Mouse (Mus musculus) megakaryocyte, embryonic 14.5 days (primary cell): ENCODE measurements at regions not wholly inside any gene's neighbourhood (a gene's known extent, or its start where the extent isn't known, plus 50 kb on each side); places are given as distances from the start of the nearest gene placed in this dataset.

Experiments used
- FLI1 ChIP-seq: IDR thresholded peaks from 2 replicates; pipeline ENCODE4 v1.6.1; 2012; ENCODE audit warnings: low read length, inconsistent platforms, mixed read lengths
- GATA1 ChIP-seq: IDR thresholded peaks from 3 replicates; pipeline ENCODE4 v1.6.1; 2012; ENCODE audit warnings: mixed read lengths, low read length, inconsistent platforms, borderline replicate concordance

DNA sequence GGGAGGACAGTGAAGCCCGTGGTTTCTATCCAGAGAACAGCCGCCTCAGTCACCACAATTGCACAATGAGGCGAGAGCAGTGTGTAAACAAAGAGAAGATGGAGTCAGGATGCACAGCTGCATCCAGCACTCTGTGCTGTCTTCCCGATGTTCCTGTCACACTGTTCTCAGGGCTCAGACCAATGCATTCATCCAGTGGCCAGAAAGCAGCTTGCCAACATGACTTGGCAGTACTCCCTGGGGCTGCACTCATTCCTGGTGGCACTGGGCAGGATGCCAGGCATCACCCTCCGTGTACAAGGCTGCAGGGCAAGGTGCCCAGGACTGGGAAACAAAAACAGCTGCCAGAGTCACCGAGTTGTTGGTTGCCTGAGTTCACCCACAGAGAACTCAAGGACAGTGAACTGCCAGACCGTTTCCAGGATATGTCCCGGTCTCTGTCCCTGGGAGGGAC, 75.4 kb upstream of the Tnfsf11 start:
- TF ChIP-seq FLI1 (no peak), GATA1 (no peak)
